Mouse (Mus musculus) hematopoietic stem cell, adult 5-6 weeks (primary cell): ENCODE data around the gene Cbx1. TPM values are rescaled to one million over a fixed set of nuclear protein-coding genes. Genes with fewer than 3 reads are reported as not detected.

Experiments used
- ATAC-seq, 2 experiments: fragments of 125-278 bp in 1 of 2; replicated peaks in 1 of 2; 2 replicates each; pipeline ENCODE4 v1.8.0; 2016 to 2017; ENCODE audit warnings: inconsistent platforms in 2 of 2, mild to moderate bottlenecking in 2 of 2, moderate number of reproducible peaks in 2 of 2, low read depth in 1 of 2, moderate TSS enrichment in 1 of 2; ENCODE audit not compliant: low FRiP score in 2 of 2, poor library complexity in 2 of 2, severe bottlenecking in 2 of 2, insufficient read depth in 1 of 2, low TSS enrichment in 1 of 2
- total RNA-seq: library from RNA; stranded (forward); fragments of 172-1452, 232-1000 nt; gene quantifications from 2 replicates; pipeline ENCODE4 v1.2.3, GENCODE M21; 2017

Gene Cbx1
- total RNA-seq, 1 experiment from 2014 or later, result 160 TPM

GRCm38 (mm10) chr11:96824783-96825495 lies 36.0 kb downstream of the Cbx1 start:
- ATAC-seq, result no peak

GRCm38 (mm10) chr11:96826481-96826880 lies 37.6 kb downstream of the Cbx1 start:
- no peak for ATAC-seq

- ATAC-seq, result no peak
Observed at GRCm38 (mm10) chr11:96827062-96827581, 38.2 kb downstream of the Cbx1 start.

- no peak for ATAC-seq
Observed at GRCm38 (mm10) chr11:96827917-96828316, 39.0 kb downstream of the Cbx1 start.

- ATAC-seq, result no peak
Observed at GRCm38 (mm10) chr11:96828881-96829280, 40.0 kb downstream of the Cbx1 start.

GRCm38 (mm10) chr11:96829403-96829812 lies 40.5 kb downstream of the Cbx1 start:
- peak; percentile 44 to 64 for ATAC-seq

GRCm38 (mm10) chr11:96829813-96830538 lies 41.0 kb downstream of the Cbx1 start, which contains the start of gene Nfe2l1:
Nfe2l1 (minus strand) TSS chr11:96829968.
- ATAC-seq, result peak; percentile 96 to 97

GRCm38 (mm10) chr11:96830539-96831216 lies 41.8 kb downstream of the Cbx1 start:
- no peak for ATAC-seq

GRCm38 (mm10) chr11:96831516-96831915 lies 42.6 kb downstream of the Cbx1 start:
- ATAC-seq, result no peak

GRCm38 (mm10) chr11:96832541-96832940 lies 43.6 kb downstream of the Cbx1 start:
- no peak for ATAC-seq

- ATAC-seq, result no peak
Observed at GRCm38 (mm10) chr11:96832973-96833372, 44.0 kb downstream of the Cbx1 start.

- no peak for ATAC-seq
Observed at GRCm38 (mm10) chr11:96834127-96834526, 45.2 kb downstream of the Cbx1 start.

- peak; percentile 42 to 69; a peak in 1 of 4 replicates for ATAC-seq
Observed at GRCm38 (mm10) chr11:96837298-96837697, 48.4 kb downstream of the Cbx1 start.

- ATAC-seq, result no peak
Observed at GRCm38 (mm10) chr11:96838341-96838740, 49.4 kb downstream of the Cbx1 start.

GRCm38 (mm10) chr11:96839428-96839827 lies 50.5 kb downstream of the Cbx1 start:
- no peak for ATAC-seq

GRCm38 (mm10) chr11:96839877-96840276 lies 51.0 kb downstream of the Cbx1 start:
- no peak for ATAC-seq

GRCm38 (mm10) chr11:96840290-96840689 lies 51.4 kb downstream of the Cbx1 start:
- ATAC-seq, result no peak

- no peak for ATAC-seq
Observed at GRCm38 (mm10) chr11:96843627-96844026, 54.7 kb downstream of the Cbx1 start.
